Mouse (Mus musculus) monocyte, adult 2 months (primary cell): ENCODE results near the gene Rfc5.

Experiments
- DNase-seq, 2 experiments: peaks; one replicate each; pipeline ENCODE4 v3.0.0; 2022; ENCODE audit warnings: low spot score in 2 of 2, low read depth in 1 of 2

Rfc5 gene

GRCm38 (mm10) chr5:117376331-117376761 lies 12.5 kb downstream of the Rfc5 start:
- no peak for DNase-seq

- no peak for DNase-seq
Measured at GRCm38 (mm10) chr5:117374372-117375049, 14.3 kb downstream of the Rfc5 start.

GRCm38 (mm10) chr5:117373418-117373817 lies 15.4 kb downstream of the Rfc5 start:
- DNase-seq = no peak

DNA sequence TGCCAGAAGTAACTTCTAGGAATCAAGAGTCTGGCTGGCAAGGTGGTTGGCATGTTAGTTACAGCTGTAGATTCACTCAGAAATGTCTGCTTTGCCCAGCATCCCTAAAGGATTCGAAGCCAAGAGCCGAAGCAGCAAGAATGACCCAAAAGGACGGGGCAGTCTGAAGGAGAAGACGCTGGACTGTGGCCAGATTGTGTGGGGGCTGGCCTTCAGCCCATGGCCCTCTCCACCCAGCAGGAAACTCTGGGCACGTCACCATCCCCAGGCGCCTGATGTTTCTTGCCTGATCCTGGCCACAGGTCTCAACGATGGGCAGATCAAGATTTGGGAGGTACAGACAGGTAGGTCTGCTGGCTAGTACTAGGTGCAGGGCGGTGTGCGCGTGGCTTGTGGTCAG lies 18.3 kb downstream of the Rfc5 start:
- no peak for DNase-seq

DNA sequence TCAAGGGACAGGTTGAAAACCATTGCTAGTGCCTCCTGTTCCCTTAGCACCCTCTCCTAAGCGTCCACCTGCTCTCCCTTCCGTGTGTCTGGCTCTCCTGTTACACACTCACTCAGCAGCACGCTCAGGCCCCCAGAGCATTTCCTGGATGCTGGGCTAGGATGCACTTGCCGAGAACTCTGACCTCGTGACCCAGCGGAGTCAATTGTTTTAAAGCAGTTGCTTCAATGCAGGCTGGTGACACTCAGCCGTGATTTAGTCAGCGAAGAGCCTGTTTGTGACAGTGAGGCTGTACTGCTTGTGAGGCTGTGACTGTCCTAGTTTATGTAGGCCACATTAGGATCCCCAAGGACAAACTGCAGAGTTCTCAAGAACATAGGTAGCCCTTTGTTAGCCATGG lies 21.6 kb downstream of the Rfc5 start:
- DNase-seq = no peak

DNA sequence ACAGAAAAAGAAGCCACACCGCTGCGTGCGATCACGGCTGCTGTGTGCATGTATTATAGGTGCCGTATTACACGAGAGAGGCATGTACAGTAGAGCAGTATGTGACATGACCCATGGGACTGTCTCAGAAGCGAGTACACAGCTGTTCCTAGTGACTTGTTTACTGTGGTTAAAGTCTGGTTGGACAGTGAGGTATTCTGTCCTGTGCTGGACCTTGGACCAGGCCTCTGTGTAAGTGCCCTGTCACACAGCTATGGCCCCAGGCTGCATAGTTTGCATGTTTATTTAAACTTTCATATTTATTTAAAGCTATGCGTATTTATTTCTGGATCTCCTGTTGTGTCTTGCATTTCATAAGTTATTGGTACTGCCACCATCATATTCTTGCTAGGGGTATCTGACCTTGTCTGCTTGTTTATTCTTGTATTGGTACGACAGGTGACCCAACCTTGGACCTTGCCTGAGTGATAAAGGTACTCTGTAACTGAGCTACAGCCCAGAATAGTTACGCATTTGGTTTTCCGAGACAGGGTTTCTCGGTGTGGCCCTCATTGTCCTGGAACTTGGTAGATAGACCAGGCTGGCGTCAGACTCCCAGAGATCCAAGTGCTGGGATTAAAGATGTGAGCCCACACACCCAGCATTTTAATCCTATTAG lies 22.8 kb downstream of the Rfc5 start:
- no peak for DNase-seq

DNA sequence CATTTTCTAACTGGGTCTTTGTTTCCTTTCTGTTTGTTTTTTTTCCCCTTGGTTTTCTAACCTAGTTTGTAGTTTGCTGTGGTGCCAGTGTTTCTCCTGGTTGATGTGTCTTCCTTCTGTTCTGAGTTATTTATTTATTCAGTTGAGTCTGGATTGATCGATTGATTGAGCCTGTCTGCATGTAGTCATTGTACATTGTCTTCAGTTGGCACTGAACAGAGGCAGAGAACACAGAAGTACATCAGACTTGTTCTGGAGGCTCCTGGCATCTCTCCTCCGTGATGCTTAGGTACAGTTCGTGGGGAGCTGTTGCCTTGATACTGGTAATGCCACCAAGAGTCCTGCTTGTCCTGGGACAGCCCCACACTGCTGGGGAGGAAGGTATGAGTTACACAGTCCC lies 24.0 kb downstream of the Rfc5 start:
- no peak for DNase-seq

GRCm38 (mm10) chr5:117363066-117363782 lies 25.6 kb downstream of the Rfc5 start:
- DNase-seq = no peak

DNA sequence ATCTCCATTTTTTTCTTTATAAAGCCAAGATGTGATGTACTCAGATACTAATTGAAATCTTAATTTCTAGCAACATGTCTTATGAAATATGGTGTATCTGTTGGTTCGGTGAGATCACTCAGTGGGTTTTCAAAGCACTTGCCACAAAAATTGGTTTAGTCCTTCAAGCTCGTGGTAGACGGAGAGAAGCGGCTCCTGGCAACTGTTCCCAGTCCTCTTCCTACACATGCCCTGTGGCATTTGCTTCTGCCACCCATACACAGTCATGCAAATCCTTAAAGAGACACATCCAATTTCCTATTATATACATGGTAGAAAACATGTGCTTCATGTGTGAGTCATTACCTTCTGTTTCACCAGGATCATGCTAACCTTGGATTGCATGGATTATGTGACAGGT lies 27.3 kb downstream of the Rfc5 start:
- DNase-seq = no peak

DNA sequence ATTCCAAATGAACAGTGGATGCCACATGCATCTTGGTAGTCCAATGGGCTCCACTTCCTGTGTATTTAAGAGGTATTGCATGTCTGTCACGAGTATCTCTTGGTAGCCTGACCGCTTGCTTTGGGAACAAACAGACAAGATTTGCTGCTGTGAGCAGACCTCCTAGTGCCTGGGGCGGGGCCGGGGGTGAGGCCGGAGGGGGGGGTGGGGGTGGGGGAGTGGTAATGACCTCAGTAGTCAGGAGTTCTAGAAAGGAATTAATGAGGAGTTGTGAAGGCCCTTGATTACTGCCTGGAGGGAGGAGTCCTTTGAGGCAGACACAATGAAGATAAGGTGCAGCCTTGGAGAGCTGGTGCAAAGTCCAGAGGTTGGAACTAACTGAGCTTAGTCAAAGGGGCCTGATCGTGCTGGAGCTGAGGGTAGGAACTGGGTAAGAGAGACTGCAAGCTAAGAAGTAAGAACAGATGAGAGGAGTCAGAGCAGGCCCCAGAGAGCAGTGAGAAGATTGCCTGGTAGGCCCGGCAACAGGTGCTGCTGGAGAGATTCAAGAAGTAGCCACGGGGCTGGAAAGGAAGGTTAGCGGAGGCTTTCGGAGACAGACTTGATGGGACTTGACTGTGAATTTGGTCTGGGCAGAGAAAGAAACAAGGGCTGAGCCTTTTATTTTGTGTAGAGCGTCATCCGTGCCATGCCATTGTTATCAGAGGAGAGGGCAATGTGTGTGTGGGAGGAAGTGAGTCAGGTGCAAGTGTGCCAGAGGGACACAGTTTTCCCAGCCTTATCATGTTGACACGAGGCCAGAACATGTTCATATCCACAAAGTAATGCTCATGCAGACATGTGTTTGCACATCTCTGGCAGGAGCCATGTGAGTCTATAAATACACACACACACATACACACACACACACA lies 28.0 kb downstream of the Rfc5 start:
- DNase-seq = no peak

DNA sequence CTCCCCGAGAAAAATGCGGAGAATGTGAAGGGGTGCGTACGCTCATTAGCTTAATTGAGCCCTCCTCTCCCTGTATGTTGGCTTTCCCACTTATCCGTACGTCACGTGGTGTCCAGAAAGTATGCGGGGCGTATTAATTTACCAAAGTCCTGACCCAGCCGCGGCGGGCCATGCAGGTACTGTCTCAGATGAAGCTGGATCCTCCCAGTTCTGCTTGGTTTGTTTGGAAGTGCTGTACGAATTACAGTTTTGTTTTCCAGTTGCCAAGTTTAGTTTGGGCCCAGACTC lies 28.7 kb downstream of the Rfc5 start:
- DNase-seq = no peak

- no peak for DNase-seq
Measured at GRCm38 (mm10) chr5:117359497-117360227, 29.2 kb downstream of the Rfc5 start.

DNA sequence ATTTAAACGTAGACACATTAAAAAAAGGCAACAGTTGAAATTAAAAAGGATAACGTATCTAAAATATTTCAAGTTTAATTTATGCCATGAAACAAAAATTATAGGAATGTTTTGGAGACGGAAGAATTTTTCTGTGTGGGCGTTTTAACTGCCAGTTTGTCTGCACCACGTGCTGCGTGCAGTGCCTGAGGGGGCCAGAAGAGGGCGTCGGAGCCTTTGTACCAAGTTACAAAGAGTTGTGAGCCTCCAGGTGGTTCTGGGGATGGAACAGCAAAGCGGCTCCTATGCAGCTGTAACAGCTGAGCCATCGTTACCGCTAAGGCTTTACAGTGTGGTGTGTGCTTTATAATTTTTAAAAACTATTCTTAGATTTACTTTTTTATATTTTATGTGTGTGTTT lies 30.1 kb downstream of the Rfc5 start:
- peak in 1 of 2 experiments; percentile 39 for DNase-seq

DNA sequence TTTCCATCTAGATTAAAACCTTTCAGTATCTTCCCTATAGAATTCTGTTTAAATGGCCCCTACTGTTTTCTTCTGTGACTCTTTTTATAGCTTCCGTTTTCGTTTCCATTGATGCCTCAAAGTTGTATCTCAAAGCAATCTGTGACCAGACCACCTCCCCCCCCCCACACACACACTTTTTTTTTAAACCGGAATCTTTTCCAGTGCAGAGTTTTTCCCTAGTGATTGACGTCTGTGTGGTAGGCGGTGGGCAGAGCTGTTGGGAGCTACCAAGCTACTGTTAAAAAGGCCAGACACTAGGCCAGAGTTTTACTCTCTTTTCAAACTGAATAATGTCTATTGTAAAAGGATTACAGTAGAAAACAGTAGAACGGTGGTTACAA lies 30.6 kb downstream of the Rfc5 start:
- DNase-seq = no peak

DNA sequence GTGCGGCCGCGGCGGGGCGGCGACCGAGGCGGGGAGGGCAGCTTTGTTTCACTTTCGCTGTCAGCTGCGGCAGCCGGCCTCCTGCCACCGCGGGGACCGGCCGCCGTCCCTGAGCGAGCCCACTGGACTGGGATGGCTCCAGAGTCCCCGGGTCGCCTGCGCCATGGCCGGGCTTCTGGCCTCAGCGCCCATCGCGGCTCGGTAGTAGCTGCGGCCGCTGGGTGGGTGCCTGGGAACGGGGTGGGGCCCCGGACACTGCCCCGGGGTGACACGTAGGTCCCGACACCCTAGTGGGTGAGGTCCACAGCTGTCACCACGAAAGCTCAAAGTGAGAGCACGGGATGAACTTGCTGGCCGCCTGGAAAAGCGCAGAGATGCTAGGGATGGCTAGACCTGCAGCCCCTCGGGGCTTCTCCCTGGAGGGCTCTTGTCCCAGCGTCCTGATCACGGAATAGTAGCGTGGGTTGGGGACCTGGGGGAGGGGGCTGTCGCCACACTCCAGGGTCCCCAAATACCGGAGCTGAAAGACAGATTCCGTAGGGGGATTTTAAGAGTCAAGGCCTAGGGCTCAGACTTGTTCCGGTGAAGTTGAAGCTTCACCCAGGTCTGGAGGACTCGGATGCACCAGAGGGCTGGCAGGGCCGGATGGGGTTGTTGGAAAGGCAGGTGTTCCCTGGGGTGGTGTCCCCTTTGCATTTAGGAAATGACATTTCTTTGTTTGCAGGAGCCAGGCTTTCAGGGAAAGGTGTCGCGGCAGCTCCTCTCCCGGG lies 31.2 kb downstream of the Rfc5 start:
- peak; percentile 6 to 36 for DNase-seq

DNA sequence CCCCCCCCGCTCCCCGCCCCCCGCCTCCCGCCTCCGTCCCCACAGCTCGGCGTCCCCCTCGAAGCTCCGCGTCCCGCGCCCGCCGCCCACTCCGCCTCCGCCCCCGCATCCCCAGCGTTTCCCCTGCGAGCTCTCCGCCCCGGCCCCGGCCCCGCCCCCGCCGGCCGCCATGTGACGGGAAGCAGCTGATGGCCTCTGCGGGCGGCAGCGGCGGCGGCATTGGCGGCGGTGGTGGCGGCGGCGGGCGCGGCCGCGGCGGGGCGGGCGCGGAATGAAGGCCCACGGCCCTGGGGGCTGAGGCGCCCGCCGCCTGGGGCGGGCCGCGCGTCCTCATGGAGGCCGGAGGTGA lies 31.7 kb downstream of the Rfc5 start, which contains the start of gene Wsb2:
Gene Wsb2 (plus strand): TSS at position 176 of the 349 bp plus-strand sequence.
- peak; percentile 10 to 57 for DNase-seq

GRCm38 (mm10) chr5:117356365-117357128 lies 32.3 kb downstream of the Rfc5 start:
- no peak for DNase-seq

GRCm38 (mm10) chr5:117355648-117356303 lies 33.1 kb downstream of the Rfc5 start:
- DNase-seq = no peak

DNA sequence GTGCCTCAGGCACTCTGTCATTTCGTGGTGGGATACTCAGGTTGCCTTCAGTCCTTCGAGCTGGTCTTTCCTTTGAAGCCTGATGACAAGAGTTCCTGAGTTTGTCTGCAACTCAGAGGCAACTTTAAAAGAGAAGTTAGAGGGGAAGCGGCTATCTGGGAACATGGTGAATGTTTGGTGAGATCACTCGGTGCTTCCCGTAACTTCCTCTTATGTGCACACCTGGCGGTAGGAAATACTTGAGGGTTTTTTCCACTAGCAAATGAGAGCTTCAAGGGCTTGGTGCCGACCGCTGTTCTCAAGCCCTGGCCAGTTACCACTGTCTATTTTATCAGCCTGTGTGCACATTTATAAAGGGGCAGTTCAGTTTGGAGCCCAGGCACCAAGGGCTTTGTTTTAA lies 34.7 kb downstream of the Rfc5 start:
- no peak for DNase-seq
